Mouse (Mus musculus): ENCODE data around the gene Spryd7. TPM values are rescaled to one million over a fixed set of nuclear protein-coding genes. Genes with fewer than 3 reads are reported as not detected.
A peak's percentile ranks its signal among the peaks of the same experiment; 100 is the strongest.
"Not testable (repeated sequence)": the region's sequence is repeated elsewhere in the genome, so short reads cannot be mapped to it uniquely, and the experiment has no call there.

Gene Spryd7
- polyA plus RNA-seq, 1 experiment from 2014 or later: 36.5 TPM

DNA sequence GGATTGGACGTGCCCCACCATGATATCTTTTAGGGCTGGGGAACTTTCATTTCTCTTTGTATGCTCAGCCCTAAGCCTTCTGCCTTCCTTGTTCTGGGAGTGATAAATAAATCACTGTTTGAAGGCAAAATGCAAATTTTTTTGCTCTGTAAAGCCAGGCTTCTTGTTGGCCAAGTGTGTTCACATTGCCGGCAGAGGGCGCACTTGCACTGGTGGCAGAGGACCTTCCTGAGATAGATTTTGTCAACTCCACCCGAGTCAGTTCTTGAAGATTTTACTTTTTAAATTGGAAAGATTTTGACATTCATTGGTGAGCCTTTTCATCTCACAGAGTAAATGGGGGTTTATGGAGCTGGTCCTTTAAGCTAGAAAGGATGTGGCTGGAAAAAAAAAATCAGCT is 14.7 kb upstream of the Spryd7 start:
- 0 out of 2 replicates have a peak, but pooled peaks have one; percentile 3 for ATAC-seq
- H3K36me3 ChIP-seq (ENCODE audit: control insufficient read depth, insufficient read depth): no peaks in the 10 kb centered on the region
- H3K27me3 ChIP-seq (replicated peaks; ENCODE audit: control insufficient read depth, insufficient read depth, low read length): no peaks in the 10 kb centered on the region
- H3K4me2 ChIP-seq (replicated peaks; ENCODE audit: low read depth): peak overlapping the region; percentile 58
- H3K27ac ChIP-seq (ENCODE audit: low read depth, low read length): no peak overlapping the region
- H3K4me3 ChIP-seq (ENCODE audit: low read depth, low read length): no peak overlapping the region
- H3K9ac ChIP-seq (ENCODE audit: low read depth, low read length): no peak overlapping the region
- no peaks in the 10 kb centered on the region for H3K9me3 ChIP-seq (ENCODE audit: control insufficient read depth)
- TF ChIP-seq CTCF (IDR thresholded peaks at IDR 0.05; ENCODE audit: low read depth): peak; percentile 95
- 11% methylated on average over 4 of the region's 4 CpGs for WGBS
- no peaks in the 10 kb centered on the region for H3K4me1 ChIP-seq (replicated peaks; ENCODE audit: control insufficient read depth, insufficient read depth, low read length)

DNA sequence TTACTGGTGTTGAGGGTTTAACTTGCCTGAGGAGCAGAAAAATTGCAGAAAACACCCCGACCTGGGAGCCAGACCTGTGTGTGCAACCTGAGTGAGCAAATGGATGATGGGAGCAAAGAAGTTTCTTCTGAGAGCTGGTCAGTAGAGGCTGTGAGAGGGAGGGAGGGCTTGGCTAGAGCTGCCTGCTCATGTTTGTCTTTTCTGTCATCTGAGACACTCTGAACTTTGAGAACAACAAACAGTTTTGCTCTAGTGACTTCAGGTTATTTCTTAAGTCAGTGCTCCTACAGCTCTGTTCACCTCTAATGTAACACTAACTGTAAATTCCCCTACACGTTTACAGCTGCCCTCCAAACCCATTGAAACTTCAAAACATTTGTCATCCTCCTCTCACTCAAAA is 12.7 kb upstream of the Spryd7 start:
- no peak overlapping the region for H3K9ac ChIP-seq (ENCODE audit: low read depth, low read length)
- no peak for ATAC-seq

DNA sequence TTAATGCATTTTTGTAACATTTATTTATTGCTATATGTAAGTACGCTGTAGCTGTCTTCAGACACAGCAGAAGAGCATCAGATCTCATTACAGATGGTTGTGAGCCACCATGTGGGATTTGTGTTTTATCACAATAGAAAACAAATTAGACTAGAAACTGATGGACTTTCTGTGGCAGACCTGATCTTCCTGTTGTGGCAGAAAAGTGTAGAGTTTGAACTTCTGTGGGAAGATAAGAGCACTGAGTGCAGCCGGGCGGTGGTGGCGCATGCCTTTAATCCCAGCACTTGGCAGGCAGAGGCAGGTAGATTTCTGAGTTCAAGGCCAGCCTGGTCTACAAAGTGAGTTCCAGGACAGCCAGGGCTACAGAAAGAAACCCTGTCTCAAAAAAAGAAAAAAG is 9.5 kb upstream of the Spryd7 start:
- H3K9ac ChIP-seq (ENCODE audit: low read depth, low read length); H3K36me3 ChIP-seq (ENCODE audit: control insufficient read depth, insufficient read depth); ATAC-seq; H3K27me3 ChIP-seq (replicated peaks; ENCODE audit: control insufficient read depth, insufficient read depth, low read length); H3K9me3 ChIP-seq (ENCODE audit: control insufficient read depth); H3K4me2 ChIP-seq (replicated peaks; ENCODE audit: low read depth); H3K4me3 ChIP-seq (ENCODE audit: low read depth, low read length); H3K27ac ChIP-seq (ENCODE audit: low read depth, low read length); H3K4me1 ChIP-seq (replicated peaks; ENCODE audit: control insufficient read depth, insufficient read depth, low read length): not testable (repeated sequence)
- 74% methylated on average over 4 of the region's 4 CpGs for WGBS

More for the DNA sequence above, 12.7 kb upstream of the Spryd7 start:
- WGBS: 59% methylated on average over 2 of the region's 2 CpGs
- H3K36me3 ChIP-seq (ENCODE audit: control insufficient read depth, insufficient read depth): no peaks in the 10 kb centered on the region
- no peaks in the 10 kb centered on the region for H3K27me3 ChIP-seq (replicated peaks; ENCODE audit: control insufficient read depth, insufficient read depth, low read length)
- no peak for TF ChIP-seq CTCF (IDR thresholded peaks at IDR 0.05; ENCODE audit: low read depth)
- H3K27ac ChIP-seq (ENCODE audit: low read depth, low read length): no peak overlapping the region
- no peak overlapping the region for H3K4me2 ChIP-seq (replicated peaks; ENCODE audit: low read depth)
- no peaks in the 10 kb centered on the region for H3K4me1 ChIP-seq (replicated peaks; ENCODE audit: control insufficient read depth, insufficient read depth, low read length)
- no peak overlapping the region for H3K4me3 ChIP-seq (ENCODE audit: low read depth, low read length)
- no peaks in the 10 kb centered on the region for H3K9me3 ChIP-seq (ENCODE audit: control insufficient read depth)

DNA sequence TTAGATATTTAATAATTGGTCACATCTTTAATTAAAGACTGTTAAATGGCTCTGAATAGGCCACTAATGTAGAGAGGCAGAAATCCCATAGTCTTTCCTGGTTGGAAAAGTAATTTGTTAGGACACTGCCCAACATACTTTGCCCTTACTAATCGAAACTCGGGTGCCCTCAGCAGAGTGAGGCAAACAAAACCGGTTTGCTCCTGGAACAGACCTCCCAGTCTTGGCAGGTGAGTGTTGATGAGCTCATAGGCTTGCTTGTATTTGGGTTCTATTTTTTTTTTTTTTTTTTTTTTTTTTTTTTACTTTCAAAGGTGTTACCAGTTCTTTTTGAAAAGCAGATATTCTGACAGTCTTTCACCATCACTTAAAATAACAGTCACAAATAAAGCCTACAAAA is 3.2 kb upstream of the Spryd7 start:
- H3K9ac ChIP-seq (ENCODE audit: low read depth, low read length): no peak overlapping the region
- no peak overlapping the region for H3K4me3 ChIP-seq (ENCODE audit: low read depth, low read length)
- 50% methylated on average over 3 of the region's 3 CpGs for WGBS
- no peak for TF ChIP-seq CTCF (IDR thresholded peaks at IDR 0.05; ENCODE audit: low read depth)
- H3K9me3 ChIP-seq (ENCODE audit: control insufficient read depth): peaks cover 6% of the 10 kb centered on the region
- 0 out of 2 replicates have a peak, but pooled peaks have one; percentile 12 for ATAC-seq
- no peak overlapping the region for H3K4me2 ChIP-seq (replicated peaks; ENCODE audit: low read depth)
- H3K4me1 ChIP-seq (replicated peaks; ENCODE audit: control insufficient read depth, insufficient read depth, low read length): no peaks in the 10 kb centered on the region
- no peaks in the 10 kb centered on the region for H3K27me3 ChIP-seq (replicated peaks; ENCODE audit: control insufficient read depth, insufficient read depth, low read length)
- no peaks in the 10 kb centered on the region for H3K36me3 ChIP-seq (ENCODE audit: control insufficient read depth, insufficient read depth)
- no peak overlapping the region for H3K27ac ChIP-seq (ENCODE audit: low read depth, low read length)

DNA sequence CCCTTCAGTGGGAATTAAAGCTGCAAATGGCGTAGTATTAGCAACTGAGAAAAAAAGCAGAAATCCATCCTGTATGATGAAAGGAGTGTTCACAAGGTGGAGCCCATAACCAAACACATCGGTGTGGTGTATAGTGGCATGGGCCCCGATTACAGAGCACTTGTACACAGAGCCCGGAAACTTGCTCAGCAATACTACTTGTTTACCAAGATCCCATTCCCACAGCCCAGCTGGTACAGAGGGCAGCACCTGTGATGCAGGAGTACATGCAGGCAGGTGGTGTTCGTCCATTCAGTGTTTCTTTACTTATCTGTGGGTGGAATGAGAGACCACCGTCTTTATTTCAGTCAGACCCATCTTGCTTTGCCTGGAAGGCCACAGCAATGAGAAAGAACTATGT is 2.2 kb upstream of the Spryd7 start:
- TF ChIP-seq CTCF (IDR thresholded peaks at IDR 0.05; ENCODE audit: low read depth): no peak
- H3K4me2 ChIP-seq (replicated peaks; ENCODE audit: low read depth): no peak overlapping the region
- H3K4me3 ChIP-seq (ENCODE audit: low read depth, low read length): no peak overlapping the region
- no peaks in the 10 kb centered on the region for H3K36me3 ChIP-seq (ENCODE audit: control insufficient read depth, insufficient read depth)
- H3K27me3 ChIP-seq (replicated peaks; ENCODE audit: control insufficient read depth, insufficient read depth, low read length): no peaks in the 10 kb centered on the region
- H3K9ac ChIP-seq (ENCODE audit: low read depth, low read length): no peak overlapping the region
- 77% methylated on average over 6 of the region's 6 CpGs for WGBS
- peaks cover 6% of the 10 kb centered on the region for H3K9me3 ChIP-seq (ENCODE audit: control insufficient read depth)
- no peak overlapping the region for H3K27ac ChIP-seq (ENCODE audit: low read depth, low read length)
- H3K4me1 ChIP-seq (replicated peaks; ENCODE audit: control insufficient read depth, insufficient read depth, low read length): no peaks in the 10 kb centered on the region; the same call in 1 of the 2 replicates
- ATAC-seq: no peak

DNA sequence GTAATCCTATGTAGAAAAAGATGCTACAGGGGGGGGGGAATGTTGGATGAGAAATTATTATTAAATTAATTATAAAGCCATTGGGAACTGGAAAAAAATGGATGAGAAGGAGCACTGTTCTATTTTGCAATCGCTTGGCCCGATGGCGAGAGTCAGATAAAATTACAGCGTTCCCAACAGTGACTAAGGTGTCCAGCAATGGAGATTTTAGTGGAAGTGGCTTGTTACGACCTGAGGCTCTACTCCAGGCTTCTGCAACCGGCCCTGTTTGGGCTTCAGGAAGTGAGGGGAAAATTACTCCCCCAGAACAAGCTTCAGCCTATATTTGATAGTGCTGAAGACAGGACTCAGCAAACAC is 776 bp downstream of the Spryd7 start:
- 3% methylated on average over 6 of the region's 6 CpGs for WGBS
- Histone ChIP-seq H3K4me3 (ENCODE audit: low read depth, low read length) (peak overlapping the region; percentile 73), H3K4me1 (replicated peaks; ENCODE audit: control insufficient read depth, insufficient read depth, low read length) (no peaks in the 10 kb centered on the region; the same call in 1 of the 2 replicates), H3K27ac (ENCODE audit: low read depth, low read length) (peak overlapping the region; percentile 95), H3K9ac (ENCODE audit: low read depth, low read length) (peak overlapping the region; percentile 57), H3K4me2 (replicated peaks; ENCODE audit: low read depth) (peak overlapping the region; percentile 96), H3K36me3 (ENCODE audit: control insufficient read depth, insufficient read depth) (no peaks in the 10 kb centered on the region), H3K27me3 (replicated peaks; ENCODE audit: control insufficient read depth, insufficient read depth, low read length) (no peaks in the 10 kb centered on the region), H3K9me3 (ENCODE audit: control insufficient read depth) (no peaks in the 10 kb centered on the region)
- no peak for TF ChIP-seq CTCF (IDR thresholded peaks at IDR 0.05; ENCODE audit: low read depth)
- ATAC-seq: no peak

DNA sequence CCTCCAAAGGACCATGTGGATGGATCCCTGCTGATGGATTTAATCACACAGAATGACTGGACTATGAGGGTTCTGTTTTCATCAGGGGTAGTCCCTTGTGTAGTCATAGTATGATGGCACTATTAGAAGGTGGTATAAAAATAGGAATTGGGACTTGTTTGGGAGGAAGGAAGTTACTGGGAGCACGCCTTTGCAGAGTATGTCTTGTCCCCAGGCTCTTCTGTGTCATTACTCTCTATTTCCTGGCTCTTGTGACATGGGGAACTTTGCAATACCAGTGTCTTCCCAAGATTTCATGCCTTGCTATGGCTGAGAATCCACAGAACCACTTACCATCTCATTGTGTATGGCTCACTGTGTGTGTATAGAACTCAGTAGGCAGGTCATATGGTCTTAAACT is 8.1 kb downstream of the Spryd7 start:
- H3K9ac ChIP-seq (ENCODE audit: low read depth, low read length): no peak overlapping the region
- H3K4me1 ChIP-seq (replicated peaks; ENCODE audit: control insufficient read depth, insufficient read depth, low read length): no peaks in the 10 kb centered on the region
- H3K27me3 ChIP-seq (replicated peaks; ENCODE audit: control insufficient read depth, insufficient read depth, low read length): no peaks in the 10 kb centered on the region
- H3K9me3 ChIP-seq (ENCODE audit: control insufficient read depth): no peaks in the 10 kb centered on the region
- H3K27ac ChIP-seq (ENCODE audit: low read depth, low read length): no peak overlapping the region
- TF ChIP-seq CTCF (IDR thresholded peaks at IDR 0.05; ENCODE audit: low read depth): no peak
- H3K4me3 ChIP-seq (ENCODE audit: low read depth, low read length): no peak overlapping the region
- H3K36me3 ChIP-seq (ENCODE audit: control insufficient read depth, insufficient read depth): peaks cover 13% of the 10 kb centered on the region
- H3K4me2 ChIP-seq (replicated peaks; ENCODE audit: low read depth): no peak overlapping the region
- no peak for ATAC-seq
- WGBS: 81% methylated on average over 1 of the region's 1 CpGs
